Mouse (Mus musculus): ENCODE results near the gene Ndufab1. TPM values are rescaled to one million over a fixed set of nuclear protein-coding genes. Genes with fewer than 3 reads are reported as not detected.

Gene Ndufab1
- 231 and 248 TPM in 2 replicates for polyA plus RNA-seq (2012; rRNA removed)

GRCm38 (mm10) chr7:122101747-122102244 lies at the start of gene Ndufab1:
TSS of gene Ndufab1 (minus strand) at chr7:122101886.
- peak; percentile 60 to 89 for DNase-seq (ENCODE audit: extremely low spot score in 1 of 2, low spot score in 1 of 2)

DNA sequence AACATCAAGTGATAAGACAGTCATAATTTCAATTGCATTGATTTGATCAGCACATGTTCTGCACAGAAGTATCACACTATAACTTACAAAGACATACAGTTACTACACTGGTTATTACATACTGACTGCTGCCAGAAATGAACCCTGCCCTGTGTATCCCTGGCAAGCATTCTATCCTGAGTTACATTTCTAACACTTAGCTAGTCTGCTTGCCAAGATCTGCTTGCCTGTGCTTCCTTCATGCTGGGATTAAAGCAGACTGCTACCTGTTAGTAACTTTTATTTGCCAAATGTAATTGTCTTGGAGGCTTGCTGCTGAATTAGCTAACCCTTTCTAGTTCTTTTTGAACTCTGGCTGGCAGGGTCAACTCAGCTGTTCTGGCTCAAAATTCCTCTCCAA lies 39.3 kb upstream of the Ndufab1 start:
- DNase-seq (ENCODE audit: extremely low spot score in 1 of 2, low spot score in 1 of 2), result no peak

- no peak for DNase-seq (ENCODE audit: extremely low spot score in 1 of 2, low spot score in 1 of 2)
Measured at GRCm38 (mm10) chr7:122138190-122138589, 36.5 kb upstream of the Ndufab1 start.

DNA sequence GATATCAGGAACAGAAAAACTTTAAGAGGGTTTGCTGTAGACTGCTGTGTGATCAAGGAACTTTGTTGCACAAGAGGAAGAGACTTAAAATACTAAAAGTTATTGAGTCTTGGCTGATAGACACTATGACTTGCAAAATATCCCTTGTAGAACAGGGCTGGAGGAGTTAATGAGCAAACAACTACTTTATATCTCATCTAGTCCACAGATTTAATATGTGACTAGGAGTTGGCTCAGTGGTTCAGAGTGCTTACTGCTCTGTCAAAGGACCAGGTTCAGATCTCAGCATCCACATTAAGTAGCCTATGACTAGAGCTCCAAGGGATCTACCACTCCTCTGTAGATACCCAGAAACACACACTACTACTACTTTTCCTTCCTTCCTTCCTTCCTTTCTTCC lies 35.4 kb upstream of the Ndufab1 start:
- no peak for DNase-seq (ENCODE audit: extremely low spot score in 1 of 2, low spot score in 1 of 2)

GRCm38 (mm10) chr7:122135070-122135469 lies 33.4 kb upstream of the Ndufab1 start:
- no peak for DNase-seq (ENCODE audit: extremely low spot score in 1 of 2, low spot score in 1 of 2)

GRCm38 (mm10) chr7:122133338-122133625 lies 31.6 kb upstream of the Ndufab1 start:
- no peak for DNase-seq (ENCODE audit: extremely low spot score in 1 of 2, low spot score in 1 of 2)

- DNase-seq (ENCODE audit: extremely low spot score in 1 of 2, low spot score in 1 of 2), result peak; percentile 93 to 99
Measured at GRCm38 (mm10) chr7:122132497-122133337, 31.0 kb upstream of the Ndufab1 start, which contains the start of the genes Palb2 and Dctn5. TSS of gene Palb2 (minus strand) at chr7:122132985. TSS of gene Dctn5 (plus strand) at chr7:122133041.

DNA sequence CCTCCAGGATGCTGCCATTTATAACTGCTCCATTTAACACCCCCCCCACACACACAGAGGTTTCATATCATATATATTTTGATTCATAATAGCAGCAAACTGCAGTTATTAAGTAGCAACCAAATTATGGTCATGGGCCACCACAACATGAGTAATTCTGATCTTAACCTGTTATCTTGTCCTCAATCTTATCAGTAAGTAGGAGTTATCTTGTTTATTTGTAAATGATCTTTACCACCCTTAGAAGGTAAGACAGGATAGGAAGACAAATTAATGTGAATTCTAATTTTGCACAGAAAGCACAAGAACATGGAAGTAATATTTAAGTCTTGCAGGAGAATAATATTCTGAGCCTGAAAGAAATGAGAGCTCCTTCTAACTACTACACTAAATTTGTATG lies 30.1 kb upstream of the Ndufab1 start:
- no peak for DNase-seq (ENCODE audit: extremely low spot score in 1 of 2, low spot score in 1 of 2)

DNA sequence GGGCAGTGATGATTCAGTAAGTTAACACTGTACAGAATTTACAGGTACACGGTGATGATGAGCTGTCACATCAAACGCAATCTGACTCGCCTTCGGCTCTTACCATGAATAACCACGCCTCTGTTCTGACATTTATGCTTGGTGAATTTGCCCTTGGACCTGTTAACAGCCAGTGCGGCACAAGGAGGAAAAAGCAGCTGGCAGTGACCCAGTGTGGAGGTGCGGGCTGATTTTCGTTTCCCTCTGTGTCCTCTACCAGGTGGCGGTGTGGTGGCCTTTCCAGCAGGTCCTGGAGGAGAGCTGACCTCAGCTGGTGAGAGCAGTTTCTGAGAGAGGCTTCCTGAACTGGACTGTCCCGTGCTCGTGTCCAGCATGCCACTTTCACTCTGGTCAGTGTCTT lies 25.3 kb upstream of the Ndufab1 start:
- DNase-seq (ENCODE audit: extremely low spot score in 1 of 2, low spot score in 1 of 2), result no peak

DNA sequence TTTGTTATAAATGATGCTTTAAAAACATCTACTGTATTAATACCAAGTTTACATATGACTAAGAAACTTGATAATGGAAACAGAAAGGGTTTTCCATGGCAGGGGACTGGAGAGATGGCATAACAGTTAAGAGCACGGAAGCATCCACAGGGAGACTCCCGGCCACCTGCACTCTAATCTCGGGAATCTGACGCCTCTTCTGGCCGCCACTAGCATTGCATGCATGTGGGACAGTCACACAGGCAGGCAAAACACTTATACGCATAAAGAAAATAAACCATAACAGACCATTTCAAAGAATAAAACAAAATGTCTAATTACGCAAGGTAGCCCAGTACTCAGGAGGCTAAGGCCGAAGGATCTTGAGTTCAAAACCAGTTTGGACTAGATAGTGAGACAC lies 23.9 kb upstream of the Ndufab1 start:
- DNase-seq (ENCODE audit: extremely low spot score in 1 of 2, low spot score in 1 of 2), result no peak

DNA sequence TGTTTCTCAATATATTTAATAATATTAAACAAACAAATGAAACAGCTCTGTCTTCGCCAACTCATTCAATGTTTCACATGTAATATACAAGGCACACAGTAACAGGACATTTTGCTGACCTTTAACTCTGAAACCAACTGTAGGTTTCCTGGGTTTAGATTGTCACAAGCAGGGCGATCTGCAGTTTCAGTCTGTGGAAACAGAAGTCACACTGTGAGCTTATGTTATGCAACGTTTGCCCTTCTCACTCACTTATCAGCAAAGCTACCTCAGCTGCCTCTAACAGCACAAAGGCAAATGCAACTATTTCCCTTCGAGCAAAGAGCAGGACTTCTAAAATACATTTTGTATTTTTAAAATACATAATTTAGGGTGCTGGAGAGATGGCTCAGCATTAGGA lies 21.8 kb upstream of the Ndufab1 start:
- no peak for DNase-seq (ENCODE audit: extremely low spot score in 1 of 2, low spot score in 1 of 2)

DNA sequence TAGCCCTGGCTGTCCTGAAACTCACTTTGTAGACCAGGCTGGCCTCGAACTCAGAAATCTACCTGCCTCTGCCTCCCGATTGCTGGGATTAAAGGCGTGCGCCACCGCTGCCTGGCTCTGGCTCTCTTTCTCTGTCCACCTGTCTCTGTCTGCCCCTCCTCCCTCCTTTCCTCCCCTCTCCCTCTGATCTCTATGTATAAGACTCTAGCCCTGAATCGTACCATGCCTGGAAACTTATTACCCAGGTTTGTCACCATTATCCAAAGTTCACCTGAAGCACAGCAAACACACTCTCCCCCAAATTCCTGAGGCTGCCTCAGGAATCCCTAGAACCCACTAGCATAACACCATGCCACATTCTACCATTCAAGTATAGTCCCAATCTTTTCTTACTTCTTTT lies 6.5 kb upstream of the Ndufab1 start:
- no peak for DNase-seq (ENCODE audit: extremely low spot score in 1 of 2, low spot score in 1 of 2)

DNA sequence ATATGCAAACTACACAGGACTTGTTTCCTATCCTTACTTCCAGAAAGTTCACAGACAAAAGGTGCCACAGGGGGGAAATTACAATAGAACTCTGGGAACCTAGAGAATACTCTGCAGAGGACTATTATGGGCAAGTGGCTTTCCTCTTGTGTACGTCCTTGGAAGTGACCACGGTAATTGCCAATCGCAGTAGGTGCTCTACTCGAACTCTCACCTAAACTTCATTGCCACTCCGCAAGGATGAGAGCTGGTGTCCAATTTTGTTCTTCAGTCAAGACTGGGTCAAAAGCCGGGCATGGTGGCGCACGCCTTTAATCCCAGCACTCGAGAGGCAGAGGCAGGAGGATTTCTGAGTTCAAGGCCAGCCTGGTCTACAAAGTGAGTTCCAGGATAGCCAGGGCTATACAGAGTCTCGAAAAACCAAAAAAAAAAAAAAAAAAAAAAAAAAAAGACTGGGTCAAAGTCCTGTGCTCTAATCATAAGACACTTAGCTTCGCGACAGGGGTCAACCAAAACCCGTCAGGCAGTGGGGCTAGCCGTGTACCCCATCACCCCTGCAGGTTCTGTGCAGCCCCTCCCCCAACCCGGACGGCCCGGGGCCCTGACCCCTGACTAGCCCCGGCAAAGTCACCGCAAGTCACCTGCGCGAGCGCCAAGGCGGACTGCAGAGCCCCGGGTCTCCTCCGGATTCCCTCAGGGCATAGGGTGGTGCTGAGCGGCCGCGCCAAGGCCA lies 506 bp downstream of the Ndufab1 start:
- peak in 1 of 2 experiments; percentile 29 for DNase-seq (ENCODE audit: extremely low spot score in 1 of 2, low spot score in 1 of 2)

GRCm38 (mm10) chr7:122099222-122099621 lies 2.5 kb downstream of the Ndufab1 start:
- peak in 1 of 2 experiments; percentile 58 for DNase-seq (ENCODE audit: extremely low spot score in 1 of 2, low spot score in 1 of 2)

DNA sequence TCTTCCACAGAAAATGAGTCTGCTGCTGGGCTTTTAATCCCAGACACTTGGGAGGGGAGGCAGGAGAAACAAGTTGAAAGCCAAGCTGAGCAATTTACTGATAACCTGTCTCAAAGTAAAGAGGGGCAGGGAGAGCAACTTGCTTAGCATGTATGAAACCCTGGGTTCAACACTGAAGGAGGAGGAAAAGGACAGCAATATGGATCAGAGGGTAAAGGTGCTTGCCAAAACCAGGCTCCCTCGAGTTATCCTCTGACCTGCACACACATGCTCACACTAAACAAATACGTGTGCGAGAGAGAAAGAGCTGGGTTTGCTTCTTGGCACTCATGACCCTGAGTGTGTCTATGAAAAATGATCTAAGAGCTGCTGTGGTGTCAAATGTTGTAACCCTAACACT lies 3.7 kb downstream of the Ndufab1 start:
- DNase-seq (ENCODE audit: extremely low spot score in 1 of 2, low spot score in 1 of 2), result no peak

- DNase-seq (ENCODE audit: extremely low spot score in 1 of 2, low spot score in 1 of 2), result no peak
Measured at GRCm38 (mm10) chr7:122094564-122095330, 6.9 kb downstream of the Ndufab1 start.

- DNase-seq (ENCODE audit: extremely low spot score in 1 of 2, low spot score in 1 of 2), result no peak
Measured at GRCm38 (mm10) chr7:122087195-122087982, 14.3 kb downstream of the Ndufab1 start.

- no peak for DNase-seq (ENCODE audit: extremely low spot score in 1 of 2, low spot score in 1 of 2)
Measured at GRCm38 (mm10) chr7:122081071-122081470, 20.6 kb downstream of the Ndufab1 start.

GRCm38 (mm10) chr7:122079798-122080554 lies 21.7 kb downstream of the Ndufab1 start:
- DNase-seq (ENCODE audit: extremely low spot score in 1 of 2, low spot score in 1 of 2), result no peak

Measured in frontal cortex, adult 2 months (tissue).